Mouse (Mus musculus): ENCODE measurements around the gene Rora. TPM values are rescaled to one million over a fixed set of nuclear protein-coding genes. Genes with fewer than 3 reads are reported as not detected.

Gene Rora
- polyA plus RNA-seq, 1 experiment from 2014 or later = 9.0 TPM

DNA sequence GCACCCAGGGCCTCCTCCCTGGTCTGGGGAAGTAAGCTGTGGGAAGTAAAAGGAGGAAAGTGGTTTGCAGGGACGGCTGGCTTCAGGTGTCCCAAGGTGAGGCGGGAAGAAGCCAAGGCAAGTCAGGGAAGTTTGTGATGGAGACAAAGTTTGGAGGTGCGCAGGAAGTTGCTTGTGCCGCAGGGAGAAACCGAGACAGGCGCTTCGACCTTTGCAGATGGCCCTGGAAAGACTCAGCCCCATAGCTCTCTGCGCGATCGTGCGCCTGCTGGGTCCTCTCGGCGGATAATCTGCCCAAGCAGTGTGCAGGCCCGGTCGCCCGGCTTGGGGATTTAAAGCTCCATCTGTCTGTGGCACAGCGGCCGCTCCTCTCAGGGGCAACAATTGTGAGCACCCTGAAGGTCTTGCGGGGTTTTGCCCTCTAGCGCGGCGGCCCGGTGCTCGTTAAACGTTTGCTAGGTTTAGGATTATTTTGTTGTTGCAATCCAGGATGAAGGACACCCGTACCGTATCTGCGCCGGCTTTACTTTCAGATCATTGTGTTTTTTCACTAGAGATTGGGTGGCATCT lies 637.4 kb downstream of the Rora start:
- in situ Hi-C loops (cut with MboI; ENCODE audit: low pct_unique_long_range_greater_than_20kb) = loop anchor here (5.0 to 25.0 kb wide), 4 partner anchors 94 to 1276 kb away; no protein-coding TSS in a partner anchor
- H3K27me3 ChIP-seq = no peaks in the 10 kb centered on the region
- no peak for TF ChIP-seq CTCF (IDR thresholded peaks at IDR 0.05)
- ChIA-PET CTCF (interaction anchor here (1.2 kb wide), 1 partner anchor 16 kb away, joined by 3 read pairs; no protein-coding TSS in a partner anchor), POLR2A (interaction anchor here (0.7 to 0.9 kb wide), 2 partner anchors 62 to 73 kb away, joined by 3 read pairs; no protein-coding TSS in a partner anchor)
- ATAC-seq = no peak
- DNase-seq (ENCODE audit: low read depth, low spot score) = no peak

DNA sequence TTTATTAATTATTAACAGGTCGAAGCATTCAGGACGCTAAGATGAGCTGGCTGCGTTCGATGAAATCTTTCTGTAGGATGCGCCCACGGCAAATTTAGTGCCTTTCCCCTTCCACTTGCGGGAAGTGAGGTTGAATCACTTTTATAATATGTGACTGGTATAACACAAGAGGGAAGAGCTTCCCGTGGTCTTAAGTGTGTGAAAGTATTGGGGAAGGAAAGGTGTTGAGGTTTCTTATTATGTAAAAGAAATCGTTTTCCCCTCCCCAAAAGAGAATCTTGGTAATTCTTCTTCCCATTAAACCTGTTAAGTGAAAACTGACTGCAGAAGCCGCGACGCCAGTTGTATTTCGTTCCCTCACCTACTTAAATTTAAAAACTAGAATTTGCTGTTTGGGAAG lies 637.9 kb downstream of the Rora start:
- no peak for DNase-seq (ENCODE audit: low read depth, low spot score)
- POLR2A ChIA-PET = no interaction called here
- TF ChIP-seq CTCF (IDR thresholded peaks at IDR 0.05) = no peak
- in situ Hi-C loops (cut with MboI; ENCODE audit: low pct_unique_long_range_greater_than_20kb) = loop anchor here (5.0 to 25.0 kb wide), 4 partner anchors 94 to 1277 kb away; no protein-coding TSS in a partner anchor
- CTCF ChIA-PET = interaction anchor here (1.2 kb wide), 1 partner anchor 16 kb away, joined by 3 read pairs; no protein-coding TSS in a partner anchor
- H3K27me3 ChIP-seq = no peaks in the 10 kb centered on the region
- ATAC-seq = no peak

DNA sequence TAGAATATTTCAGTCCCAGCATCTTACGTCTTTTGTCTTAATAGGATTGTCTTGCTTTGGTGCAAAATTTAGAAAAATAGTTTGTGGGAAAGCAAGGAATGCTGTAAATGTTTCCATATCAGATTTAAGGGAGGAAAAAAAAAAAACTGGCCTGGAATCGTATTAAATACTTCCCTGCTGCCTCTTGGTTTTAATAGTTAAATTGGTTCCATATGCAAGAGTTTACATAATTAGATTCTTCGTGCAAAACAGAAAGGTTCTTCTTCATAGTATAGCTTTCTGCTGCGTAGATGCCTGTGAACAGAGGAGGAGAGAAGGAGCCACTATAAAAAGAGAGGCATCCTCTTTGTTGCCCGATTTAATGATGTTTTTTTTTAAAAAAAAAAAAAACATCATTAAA lies 638.8 kb downstream of the Rora start:
- DNase-seq (ENCODE audit: low read depth, low spot score) (no peak), ATAC-seq (no peak)
- H3K27me3 ChIP-seq = no peaks in the 10 kb centered on the region
- no peak for TF ChIP-seq CTCF (IDR thresholded peaks at IDR 0.05)
- ChIA-PET POLR2A (interaction anchor here (0.7 kb wide), 1 partner anchor 1197 kb away, joined by 5 read pairs; no protein-coding TSS in a partner anchor), CTCF (no interaction called here)
- in situ Hi-C loops (cut with MboI; ENCODE audit: low pct_unique_long_range_greater_than_20kb) = loop anchor here (5.0 to 25.0 kb wide), 4 partner anchors 95 to 1278 kb away; no protein-coding TSS in a partner anchor

DNA sequence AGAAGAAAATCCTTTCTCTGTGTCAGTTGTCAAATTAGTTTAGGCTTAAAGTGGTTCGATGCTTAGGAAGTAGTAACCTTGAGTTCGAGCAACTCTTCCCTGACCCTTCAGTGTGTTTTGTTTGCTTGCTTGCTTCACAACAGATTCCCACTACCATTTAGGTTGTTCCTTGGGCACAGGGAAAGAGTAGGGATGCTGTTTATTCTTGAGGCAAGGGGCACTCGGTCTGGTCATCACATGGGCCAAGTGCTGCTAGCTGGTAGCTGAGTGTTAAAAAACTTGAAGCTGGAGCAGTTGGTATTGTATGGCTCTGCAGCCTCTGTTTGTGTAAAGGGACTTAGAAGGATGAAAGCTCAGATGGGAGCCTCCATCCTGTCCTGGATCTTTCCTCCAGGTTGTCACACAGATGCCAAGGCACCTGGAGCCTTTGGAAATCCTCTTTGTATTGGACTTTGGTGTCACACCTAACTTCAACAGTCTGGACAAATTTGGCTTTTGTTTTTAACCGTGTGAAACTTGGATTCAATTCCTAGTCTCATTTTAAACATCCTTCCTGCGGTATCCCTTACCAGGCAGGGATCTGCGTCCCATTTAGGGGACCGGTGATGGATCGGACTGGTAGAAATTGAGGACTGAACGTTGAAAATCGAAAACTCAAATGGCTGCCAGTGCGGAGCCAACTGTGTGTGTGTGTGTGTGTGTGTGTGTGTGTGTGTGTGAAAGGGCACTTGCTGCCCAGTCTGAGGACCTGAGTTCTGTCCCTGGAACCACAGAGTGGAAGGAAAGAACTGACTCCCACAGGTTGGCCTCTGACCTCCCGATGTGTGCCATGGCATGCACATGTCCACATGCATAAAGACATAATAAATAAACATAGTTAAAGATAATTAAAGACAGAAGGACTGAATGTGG lies 639.4 kb downstream of the Rora start:
- no peaks in the 10 kb centered on the region for H3K27me3 ChIP-seq
- TF ChIP-seq CTCF (IDR thresholded peaks at IDR 0.05) = no peak
- in situ Hi-C loops (cut with MboI; ENCODE audit: low pct_unique_long_range_greater_than_20kb) = loop anchor here (5.0 to 25.0 kb wide), 4 partner anchors 96 to 1278 kb away; no protein-coding TSS in a partner anchor
- ATAC-seq = no peak
- DNase-seq (ENCODE audit: low read depth, low spot score) = no peak
- ChIA-PET POLR2A (interaction anchor here (0.7 kb wide), 1 partner anchor 1198 kb away, joined by 5 read pairs; no protein-coding TSS in a partner anchor), CTCF (no interaction called here)

DNA sequence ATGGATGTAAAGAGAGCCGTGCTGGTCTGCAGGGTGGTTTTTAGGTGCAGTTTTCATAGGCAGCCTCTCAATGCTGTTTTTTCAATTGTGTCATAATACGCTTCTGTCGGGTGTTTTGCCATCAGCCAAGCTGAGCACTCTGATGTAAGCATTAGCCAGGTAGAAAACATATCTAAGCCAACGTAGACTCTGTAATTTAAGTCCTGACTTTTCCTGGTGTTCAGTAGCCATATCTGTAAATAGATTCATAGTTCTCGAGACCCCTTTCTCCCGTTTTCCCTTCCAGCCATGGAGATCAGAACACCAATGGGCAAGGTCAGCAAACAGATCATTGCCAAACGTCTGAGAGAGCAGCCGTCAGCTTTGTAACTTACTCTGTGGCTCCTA lies 640.1 kb downstream of the Rora start:
- POLR2A ChIA-PET = no interaction called here
- H3K27me3 ChIP-seq = no peaks in the 10 kb centered on the region
- in situ Hi-C loops (cut with MboI; ENCODE audit: low pct_unique_long_range_greater_than_20kb) = loop anchor here (5.0 to 25.0 kb wide), 4 partner anchors 96 to 1279 kb away; no protein-coding TSS in a partner anchor
- DNase-seq (ENCODE audit: low read depth, low spot score) = no peak
- no peak for TF ChIP-seq CTCF (IDR thresholded peaks at IDR 0.05)
- ATAC-seq = no peak
- CTCF ChIA-PET = no interaction called here

DNA sequence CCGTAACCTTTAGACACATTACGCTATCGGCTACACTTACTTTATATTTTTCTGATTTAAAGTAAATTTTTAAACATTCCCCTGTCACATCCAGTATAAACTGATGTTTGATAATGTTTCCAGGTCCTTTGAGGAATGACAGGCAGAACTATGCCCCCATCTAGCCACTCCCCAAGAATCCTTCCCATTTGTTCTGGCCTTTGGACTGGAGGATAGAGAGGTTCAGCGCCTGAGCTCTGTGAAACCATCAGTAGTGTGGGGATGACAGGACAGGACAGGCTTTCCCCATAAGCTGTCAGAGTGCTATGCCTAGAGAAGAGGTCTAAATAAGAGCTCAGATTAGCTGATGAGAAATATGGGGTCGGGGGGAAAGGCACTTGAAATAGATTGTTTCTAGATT lies 640.8 kb downstream of the Rora start:
- no peak for DNase-seq (ENCODE audit: low read depth, low spot score)
- in situ Hi-C loops (cut with MboI; ENCODE audit: low pct_unique_long_range_greater_than_20kb) = loop anchor here (5.0 to 25.0 kb wide), 4 partner anchors 97 to 1280 kb away; no protein-coding TSS in a partner anchor
- POLR2A ChIA-PET = no interaction called here
- ATAC-seq = no peak
- CTCF ChIA-PET = interaction anchor here (1.5 kb wide), 1 partner anchor 12 kb away, joined by 3 read pairs; no protein-coding TSS in a partner anchor
- no peaks in the 10 kb centered on the region for H3K27me3 ChIP-seq
- TF ChIP-seq CTCF (IDR thresholded peaks at IDR 0.05) = no peak

DNA sequence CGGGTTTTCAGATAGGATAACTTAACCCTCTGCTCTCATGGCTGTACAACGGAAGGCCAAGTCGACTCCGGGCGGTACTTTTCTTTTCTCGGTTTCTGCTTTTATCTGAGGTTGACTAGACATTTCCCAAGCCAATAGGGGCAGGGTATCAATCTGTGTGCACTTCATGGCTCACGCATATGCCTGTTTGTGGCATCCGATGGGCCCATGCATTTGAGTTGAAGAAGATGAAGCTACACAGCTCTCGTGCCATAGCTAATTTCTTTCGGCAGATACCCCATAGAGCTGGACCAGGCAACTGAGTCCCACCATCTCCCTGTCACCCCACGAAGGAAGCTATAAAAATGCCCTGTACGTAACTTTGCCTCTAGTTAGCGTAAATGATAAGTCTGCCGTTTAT lies 641.3 kb downstream of the Rora start:
- ATAC-seq (no peak), DNase-seq (ENCODE audit: low read depth, low spot score) (no peak)
- POLR2A ChIA-PET = no interaction called here
- H3K27me3 ChIP-seq = no peaks in the 10 kb centered on the region
- no peak for TF ChIP-seq CTCF (IDR thresholded peaks at IDR 0.05)
- CTCF ChIA-PET = interaction anchor here (0.8 to 2.1 kb wide), 3 partner anchors 13 to 319 kb away, joined by 3 to 6 read pairs (median 3); no protein-coding TSS in a partner anchor
- in situ Hi-C loops (cut with MboI; ENCODE audit: low pct_unique_long_range_greater_than_20kb) = loop anchor here (5.0 to 25.0 kb wide), 5 partner anchors 98 to 1280 kb away; no protein-coding TSS in a partner anchor

DNA sequence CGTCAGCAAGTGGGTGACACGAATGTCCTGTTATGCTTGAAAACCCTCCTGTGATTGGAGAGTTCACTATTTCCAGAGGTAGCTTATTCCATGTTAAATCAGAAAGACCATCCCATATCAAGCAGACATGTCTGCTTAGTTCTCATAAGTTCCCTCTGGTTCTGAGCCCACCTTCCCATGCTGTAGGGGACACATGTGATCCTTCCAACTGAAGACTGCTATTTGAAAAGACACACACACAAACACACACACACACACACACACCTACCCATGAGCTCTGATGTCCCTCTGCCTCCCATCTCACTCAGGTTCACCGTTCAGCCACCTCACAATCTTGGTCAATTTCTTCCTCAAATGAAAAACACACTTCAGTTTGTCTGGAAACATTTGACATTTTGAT lies 642.2 kb downstream of the Rora start:
- DNase-seq (ENCODE audit: low read depth, low spot score) = no peak
- in situ Hi-C loops (cut with MboI; ENCODE audit: low pct_unique_long_range_greater_than_20kb) = loop anchor here (5.0 to 25.0 kb wide), 3 partner anchors 209 to 1281 kb away; no protein-coding TSS in a partner anchor
- ATAC-seq = no peak
- ChIA-PET POLR2A (interaction anchor here (0.6 kb wide), 1 partner anchor 71 kb away, joined by 4 read pairs; no protein-coding TSS in a partner anchor), CTCF (interaction anchor here (0.6 to 2.1 kb wide), 6 partner anchors 11 to 320 kb away, joined by 3 to 6 read pairs (median 4); no protein-coding TSS in a partner anchor)
- no peaks in the 10 kb centered on the region for H3K27me3 ChIP-seq
- no peak for TF ChIP-seq CTCF (IDR thresholded peaks at IDR 0.05)

DNA sequence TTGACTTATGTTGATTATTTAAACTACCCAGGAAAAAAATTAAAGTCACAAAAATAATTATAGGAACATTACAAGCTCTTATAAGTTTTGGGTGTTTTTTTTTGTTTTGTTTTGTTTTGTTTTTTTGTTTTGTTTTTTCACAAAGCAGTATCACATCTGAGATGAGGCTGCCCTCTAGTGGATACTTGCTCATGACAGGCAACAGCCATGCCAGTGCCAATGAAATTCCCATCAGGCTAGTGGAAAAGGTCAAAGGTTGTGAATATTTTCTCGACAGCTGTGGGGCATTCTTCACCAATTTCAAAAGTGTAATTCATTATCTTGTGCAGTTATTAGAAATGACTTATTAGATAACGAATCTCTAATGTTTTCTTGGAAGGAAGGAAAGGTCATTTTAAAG lies 642.8 kb downstream of the Rora start:
- POLR2A ChIA-PET = interaction anchor here (0.6 kb wide), 1 partner anchor 71 kb away, joined by 4 read pairs; no protein-coding TSS in a partner anchor
- no peaks in the 10 kb centered on the region for H3K27me3 ChIP-seq
- ATAC-seq = no peak
- in situ Hi-C loops (cut with MboI; ENCODE audit: low pct_unique_long_range_greater_than_20kb) = loop anchor here (5.0 to 25.0 kb wide), 3 partner anchors 209 to 1282 kb away; no protein-coding TSS in a partner anchor
- TF ChIP-seq CTCF (IDR thresholded peaks at IDR 0.05) = peak; percentile 91
- CTCF ChIA-PET = interaction anchor here (0.6 to 2.1 kb wide), 5 partner anchors 11 to 320 kb away, joined by 3 to 6 read pairs (median 4); no protein-coding TSS in a partner anchor
- DNase-seq (ENCODE audit: low read depth, low spot score) = no peak

Data from Patski (cell line).